Mouse (Mus musculus) adipose tissue, adult 10 weeks (tissue): ENCODE data around the gene Hpgd. TPM values are rescaled to one million over a fixed set of nuclear protein-coding genes. Genes with fewer than 3 reads are reported as not detected.

Experiments used
- polyA plus RNA-seq: library from polyadenylated mRNA; stranded (reverse); fragments of 350-450 nt; fragmentation: Illumina TruSeq; extraction: RNeasy Lipid Tissue Mini Kit (QIAGEN cat#74804); gene quantifications from one replicate; pipeline ENCODE4 v1.2.3, GENCODE M21; 2014; ENCODE audit warnings: low read depth, low replicate concordance

The Hpgd gene
- 71.5 TPM for polyA plus RNA-seq

DNA sequence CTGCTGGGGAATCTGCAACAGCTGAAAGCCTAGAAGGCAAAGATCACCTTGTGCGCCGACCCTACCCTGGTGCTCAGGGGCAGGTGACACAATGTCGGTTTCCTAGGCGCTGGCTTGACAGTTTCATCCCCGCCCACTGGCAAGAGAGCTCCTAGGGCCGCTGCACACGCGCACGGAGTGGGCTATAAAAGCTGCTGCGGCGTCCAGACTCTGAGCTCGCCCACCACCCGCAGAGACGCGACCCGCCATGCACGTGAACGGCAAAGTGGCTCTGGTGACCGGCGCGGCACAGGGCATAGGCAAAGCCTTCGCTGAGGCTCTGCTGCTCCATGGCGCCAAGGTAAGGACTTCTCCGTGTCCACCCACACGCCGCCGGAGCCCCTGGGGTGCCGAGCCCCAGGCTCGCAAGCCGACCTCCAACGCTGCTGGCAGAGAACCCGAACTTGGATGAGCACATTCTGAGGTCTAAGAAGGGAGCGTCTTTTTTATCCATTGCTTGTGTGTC lies at the start of gene Hpgd:
Gene Hpgd (plus strand): TSS at position 213 of the 505 bp plus-strand sequence.

